Mouse (Mus musculus) limb, embryonic 14.5 days (tissue): ENCODE measurements around the gene Zfp507. TPM values are rescaled to one million over a fixed set of nuclear protein-coding genes. Genes with fewer than 3 reads are reported as not detected.

Source experiments
- ATAC-seq: fragments of 200-750 bp; cut with Nextera tagmentation; 2 replicates; pipeline ENCODE4 v1.8.0; 2017; ENCODE audit warnings: low read depth, moderate number of reproducible peaks, moderate TSS enrichment; ENCODE audit not compliant: low FRiP score
- DNase-seq: peaks from one replicate; pipeline ENCODE4 v3.0.0-alpha.2; 2015; ENCODE audit warnings: low spot score
- H3K27ac ChIP-seq: fragments of 300-500 bp; sonication (generic); replicated peaks from 2 replicates; pipeline ENCODE4 v1.5.1; 2014; ENCODE audit warnings: low read depth, mild to moderate bottlenecking, low read length, moderate library complexity, mixed read lengths
- H3K27me3 ChIP-seq: fragments of 300-500 bp; sonication (generic); 2 replicates; pipeline ENCODE4 v1.6.1; 2014; ENCODE audit warnings: low read length, mixed read lengths; ENCODE audit not compliant: control insufficient read depth, insufficient read depth
- H3K36me3 ChIP-seq: fragments of 300-500 bp; sonication (generic); 2 replicates; pipeline ENCODE4 v1.6.1; 2014; ENCODE audit warnings: mild to moderate bottlenecking, low read length, moderate library complexity, mixed read lengths; ENCODE audit not compliant: control insufficient read depth, insufficient read depth
- H3K4me1 ChIP-seq: fragments of 300-500 bp; sonication (generic); 2 replicates; pipeline ENCODE4 v1.6.1; 2014; ENCODE audit warnings: antibody characterized with exemption, low read length, mixed read lengths; ENCODE audit not compliant: control insufficient read depth, insufficient read depth
- H3K4me2 ChIP-seq: fragments of 300-500 bp; sonication (generic); replicated peaks from 2 replicates; pipeline ENCODE4 v1.6.1; 2014; ENCODE audit warnings: low read depth, mild to moderate bottlenecking, low read length, moderate library complexity; ENCODE audit not compliant: severe bottlenecking
- H3K4me3 ChIP-seq: fragments of 300-500 bp; sonication (generic); replicated peaks from 2 replicates; pipeline ENCODE4 v1.5.1; 2014; ENCODE audit warnings: low read length
- H3K9ac ChIP-seq: fragments of 300-500 bp; sonication (generic); 2 replicates; pipeline ENCODE4 v1.6.1; 2014; ENCODE audit warnings: mild to moderate bottlenecking, low read depth, low read length, moderate library complexity; ENCODE audit not compliant: severe bottlenecking
- H3K9me3 ChIP-seq: fragments of 300-500 bp; sonication (generic); 2 replicates; pipeline ENCODE4 v1.6.1; 2016; ENCODE audit warnings: low read length; ENCODE audit not compliant: control insufficient read depth
- POLR2A ChIP-seq: fragments of 200-500 bp; IDR thresholded peaks from 2 replicates; pipeline ENCODE4 v1.8.0; 2012; ENCODE audit warnings: inconsistent platforms, mild to moderate bottlenecking, moderate library complexity, borderline replicate concordance; ENCODE audit not compliant: insufficient read depth, insufficient read length; ENCODE audit errors: extremely low read depth
- WGBS: fragments of 180-500 bp; shearing (Covaris S2); extraction: QIAGEN DNeasy Blood & Tissue Kit; methylation state at CpG from one replicate; pipeline ENCODE4 v1.1.7; 2014; 5-methylcytosine and 5-hydroxymethylcytosine counted together
- polyA plus RNA-seq, 2 experiments: library from polyadenylated mRNA; depleted of rRNA in 1 of 2; stranded (reverse) in 1 of 2; unstranded in 1 of 2; fragments of >200 nt; fragmentation: Nextera tagmentation in 1 of 2; extraction: Ambion mirVana in 1 of 2; gene quantifications; 2 replicates each; pipeline versions ENCODE4 v1.2.1 to v1.2.3; 2012 to 2014

Zfp507 gene
- polyA plus RNA-seq, 2 experiments, result 18.6 to 22.5 TPM

- ATAC-seq, result no peak
- 82% methylated on average over 2 of the region's 2 CpGs for WGBS
Observed at GRCm38 (mm10) chr7:35723035-35723434, 79.8 kb downstream of the Zfp507 start.

More at GRCm38 (mm10) chr7:35723035-35723434, 79.8 kb downstream of the Zfp507 start:
- Histone ChIP-seq H3K36me3 (peaks cover 55% of the 10 kb centered on the region), H3K27ac (no peak overlapping the region), H3K4me1 (no peaks in the 10 kb centered on the region), H3K9ac (no peak overlapping the region), H3K9me3 (peaks cover under 1% of the 10 kb centered on the region; the same call in 1 of the 2 replicates), H3K4me2 (no peak overlapping the region), H3K4me3 (no peak overlapping the region), H3K27me3 (no peaks in the 10 kb centered on the region)
- DNase-seq, result no peak
- TF ChIP-seq POLR2A, result no peak

Other genes starting within 250 kb of the Zfp507 start
- gene Nudt19, start 246.7 kb downstream of the Zfp507 start, polyA plus RNA-seq (2012; rRNA removed), result 19.8 and 25.8 TPM in 2 replicates
- gene Nudt19, start 246.7 kb downstream of the Zfp507 start, polyA plus RNA-seq (2014; fragmentation: Nextera tagmentation; extraction: Ambion mirVana), result 48.5 and 49.0 TPM in 2 replicates
- 1.4 and 1.5 TPM in 2 replicates for gene Rgs9bp, start 217.4 kb downstream of the Zfp507 start, polyA plus RNA-seq (2012; rRNA removed)
- gene Rgs9bp, start 217.4 kb downstream of the Zfp507 start, polyA plus RNA-seq (2014; fragmentation: Nextera tagmentation; extraction: Ambion mirVana), result 0.99 and 1.1 TPM in 2 replicates
- 50.8 and 52.2 TPM in 2 replicates for gene Ankrd27, start 216.8 kb downstream of the Zfp507 start, polyA plus RNA-seq (2012; rRNA removed)
- gene Ankrd27, start 216.8 kb downstream of the Zfp507 start, polyA plus RNA-seq (2014; fragmentation: Nextera tagmentation; extraction: Ambion mirVana), result 45.8 and 47.6 TPM in 2 replicates
- 105 and 201 TPM in 2 replicates for gene Pdcd5, start 155.5 kb downstream of the Zfp507 start, polyA plus RNA-seq (2012; rRNA removed)
- gene Pdcd5, start 155.5 kb downstream of the Zfp507 start, polyA plus RNA-seq (2014; fragmentation: Nextera tagmentation; extraction: Ambion mirVana), result 267 and 293 TPM in 2 replicates
- 15.9 and 17.9 TPM in 2 replicates for gene Dpy19l3, start 48.5 kb downstream of the Zfp507 start, polyA plus RNA-seq (2012; rRNA removed)
- 34.7 and 41.2 TPM in 2 replicates for gene Dpy19l3, start 48.5 kb downstream of the Zfp507 start, polyA plus RNA-seq (2014; fragmentation: Nextera tagmentation; extraction: Ambion mirVana)